Mouse (Mus musculus) neural tube, embryonic 15.5 days (tissue): ENCODE data around the gene Csf3r. TPM values are rescaled to one million over a fixed set of nuclear protein-coding genes. Genes with fewer than 3 reads are reported as not detected.
"Not testable (repeated sequence)": the region's sequence is repeated elsewhere in the genome, so short reads cannot be mapped to it uniquely, and the experiment has no call there.

ENCODE experiments used
- ATAC-seq: fragments of 200-750 bp; cut with Nextera tagmentation; 2 replicates; pipeline ENCODE4 v1.8.0; 2017; ENCODE audit warnings: mild to moderate bottlenecking, moderate TSS enrichment, moderate library complexity; ENCODE audit not compliant: low FRiP score
- H3K27ac ChIP-seq: fragments of 300-500 bp; sonication (generic); replicated peaks from 2 replicates; pipeline ENCODE4 v1.5.1; 2015; ENCODE audit warnings: mild to moderate bottlenecking, inconsistent platforms
- H3K27me3 ChIP-seq: fragments of 300-500 bp; sonication (generic); replicated peaks from 2 replicates; pipeline ENCODE4 v1.6.1; 2015; ENCODE audit warnings: inconsistent platforms
- H3K36me3 ChIP-seq: fragments of 300-500 bp; sonication (generic); 2 replicates; pipeline ENCODE4 v1.6.1; 2015; ENCODE audit warnings: inconsistent platforms
- H3K4me1 ChIP-seq: fragments of 300-500 bp; sonication (generic); 2 replicates; pipeline ENCODE4 v1.6.1; 2015; ENCODE audit warnings: inconsistent platforms
- H3K4me2 ChIP-seq: fragments of 300-500 bp; sonication (generic); 2 replicates; pipeline ENCODE4 v1.6.1; 2015; ENCODE audit warnings: inconsistent platforms, mild to moderate bottlenecking, moderate library complexity
- H3K4me3 ChIP-seq: fragments of 300-500 bp; sonication (generic); replicated peaks from 2 replicates; pipeline ENCODE4 v1.5.1; 2015; ENCODE audit warnings: mild to moderate bottlenecking, inconsistent platforms
- H3K9ac ChIP-seq: fragments of 300-500 bp; sonication (generic); replicated peaks from 2 replicates; pipeline ENCODE4 v1.6.1; 2015; ENCODE audit warnings: mild to moderate bottlenecking, inconsistent platforms
- H3K9me3 ChIP-seq: fragments of 300-500 bp; sonication (generic); replicated peaks from 2 replicates; pipeline ENCODE4 v1.6.1; 2016; ENCODE audit warnings: inconsistent platforms
- WGBS: fragments of 180-500 bp; shearing (Covaris S2); methylation state at CpG from one replicate; pipeline ENCODE4 v1.1.7; 2015; ENCODE audit warnings: mixed read lengths; 5-methylcytosine and 5-hydroxymethylcytosine counted together
- polyA plus RNA-seq: library from polyadenylated mRNA; unstranded; fragments of >200 nt; fragmentation: Nextera tagmentation; extraction: Ambion mirVana; gene quantifications from 2 replicates; pipeline ENCODE4 v1.2.1, GENCODE M21; 2015

Csf3r gene
- polyA plus RNA-seq, result 0.42 and 1.0 TPM in 2 replicates

- H3K4me3 ChIP-seq, result no peak within 1 kb of the TSS
- no peak within 1 kb of the TSS for H3K27ac ChIP-seq
- no peaks in the 10 kb centered on the region for H3K4me1 ChIP-seq
- H3K9me3 ChIP-seq, result no peaks in the 10 kb centered on the region
- H3K9ac ChIP-seq, result no peak within 1 kb of the TSS
- no peak for ATAC-seq
- H3K27me3 ChIP-seq, result no peaks in the 10 kb centered on the region
- no peak within 1 kb of the TSS for H3K4me2 ChIP-seq
- WGBS, result 62% methylated on average over 16 of the region's 16 CpGs
- H3K36me3 ChIP-seq, result no peaks in the 10 kb centered on the region
Observed at GRCm38 (mm10) chr4:126024303-126024900, at the start of gene Csf3r. Csf3r (plus strand) TSS chr4:126024550.

GRCm38 (mm10) chr4:125977768-125978167 is 46.6 kb upstream of the Csf3r start:
- Histone ChIP-seq H3K27ac (no peak overlapping the region), H3K36me3 (no peaks in the 10 kb centered on the region), H3K4me2 (no peak overlapping the region), H3K4me1 (peaks cover 6% of the 10 kb centered on the region), H3K9me3 (no peaks in the 10 kb centered on the region), H3K4me3 (no peak overlapping the region), H3K9ac (no peak overlapping the region), H3K27me3 (no peaks in the 10 kb centered on the region)
- no peak for ATAC-seq
- WGBS, result 43% methylated on average over 9 of the region's 9 CpGs

- H3K4me1 ChIP-seq, result peaks cover 7% of the 10 kb centered on the region
- no peak overlapping the region for H3K4me3 ChIP-seq
- no peaks in the 10 kb centered on the region for H3K36me3 ChIP-seq
- WGBS, result 50% methylated on average over 8 of the region's 8 CpGs
- 0 out of 2 replicates have a peak, but pooled peaks cover 3% of the 10 kb centered on the region for H3K27me3 ChIP-seq
- no peak overlapping the region for H3K4me2 ChIP-seq
- no peak overlapping the region for H3K9ac ChIP-seq
- no peaks in the 10 kb centered on the region for H3K9me3 ChIP-seq
- ATAC-seq, result no peak
- no peak overlapping the region for H3K27ac ChIP-seq
Observed at GRCm38 (mm10) chr4:125983279-125983678, 41.1 kb upstream of the Csf3r start.

GRCm38 (mm10) chr4:125985703-125986102 is 38.6 kb upstream of the Csf3r start:
- H3K4me2 ChIP-seq, H3K27ac ChIP-seq, H3K9me3 ChIP-seq, ATAC-seq, H3K27me3 ChIP-seq, H3K36me3 ChIP-seq, H3K4me3 ChIP-seq, H3K9ac ChIP-seq: not testable (repeated sequence)
- 17% methylated on average over 2 of the region's 2 CpGs for WGBS
- H3K4me1 ChIP-seq, result peaks cover 13% of the 10 kb centered on the region

GRCm38 (mm10) chr4:125987071-125987470 is 37.3 kb upstream of the Csf3r start:
- no peak overlapping the region for H3K4me2 ChIP-seq
- no peaks in the 10 kb centered on the region for H3K9me3 ChIP-seq
- H3K4me1 ChIP-seq, result peaks cover 13% of the 10 kb centered on the region
- no peak overlapping the region for H3K9ac ChIP-seq
- H3K4me3 ChIP-seq, result no peak overlapping the region
- ATAC-seq, result no peak
- H3K36me3 ChIP-seq, result no peaks in the 10 kb centered on the region
- H3K27me3 ChIP-seq, result peaks cover 13% of the 10 kb centered on the region; the same call in 1 of the 2 replicates
- WGBS, result 62% methylated on average over 3 of the region's 3 CpGs
- H3K27ac ChIP-seq, result no peak overlapping the region

- Histone ChIP-seq H3K27me3 (peaks cover 15% of the 10 kb centered on the region; the same call in 1 of the 2 replicates), H3K27ac (no peak overlapping the region), H3K36me3 (no peaks in the 10 kb centered on the region), H3K4me1 (peaks cover 13% of the 10 kb centered on the region), H3K4me2 (no peak overlapping the region), H3K9me3 (no peaks in the 10 kb centered on the region), H3K9ac (no peak overlapping the region), H3K4me3 (no peak overlapping the region)
- 33% methylated on average over 11 of the region's 11 CpGs for WGBS
- ATAC-seq, result no peak
Observed at GRCm38 (mm10) chr4:125989061-125989460, 35.3 kb upstream of the Csf3r start.

GRCm38 (mm10) chr4:125990143-125990542 is 34.2 kb upstream of the Csf3r start:
- Histone ChIP-seq H3K4me2 (no peak overlapping the region), H3K4me1 (peaks cover 6% of the 10 kb centered on the region), H3K9ac (no peak overlapping the region), H3K27me3 (peaks cover 15% of the 10 kb centered on the region; the same call in 1 of the 2 replicates), H3K27ac (no peak overlapping the region), H3K9me3 (no peaks in the 10 kb centered on the region), H3K4me3 (no peak overlapping the region), H3K36me3 (no peaks in the 10 kb centered on the region)
- 9% methylated on average over 5 of the region's 7 CpGs for WGBS
- peak; percentile 85; the same call in 1 of the 2 replicates for ATAC-seq

GRCm38 (mm10) chr4:125992206-125992605 is 32.1 kb upstream of the Csf3r start:
- WGBS, result 70% methylated on average over 3 of the region's 3 CpGs
- no peaks in the 10 kb centered on the region for H3K36me3 ChIP-seq
- no peak overlapping the region for H3K4me2 ChIP-seq
- 0 out of 2 replicates have a peak, but pooled peaks cover 2% of the 10 kb centered on the region for H3K9me3 ChIP-seq
- no peak for ATAC-seq
- peaks cover 6% of the 10 kb centered on the region for H3K4me1 ChIP-seq
- H3K9ac ChIP-seq, result no peak overlapping the region
- H3K27me3 ChIP-seq, result peaks cover 15% of the 10 kb centered on the region; the same call in 1 of the 2 replicates
- no peak overlapping the region for H3K4me3 ChIP-seq
- H3K27ac ChIP-seq, result no peak overlapping the region

GRCm38 (mm10) chr4:125992906-125993305 is 31.4 kb upstream of the Csf3r start:
- H3K27me3 ChIP-seq, result peaks cover 13% of the 10 kb centered on the region; the same call in 1 of the 2 replicates
- no peak overlapping the region for H3K27ac ChIP-seq
- no peak for ATAC-seq
- peaks cover 6% of the 10 kb centered on the region for H3K4me1 ChIP-seq
- WGBS, result 52% methylated on average over 2 of the region's 2 CpGs
- no peak overlapping the region for H3K4me3 ChIP-seq
- H3K9ac ChIP-seq, result no peak overlapping the region
- H3K4me2 ChIP-seq, result no peak overlapping the region
- peaks cover 7% of the 10 kb centered on the region; the same call in 1 of the 2 replicates for H3K9me3 ChIP-seq
- H3K36me3 ChIP-seq, result no peaks in the 10 kb centered on the region

- 13% methylated on average over 4 of the region's 4 CpGs for WGBS
- Histone ChIP-seq H3K9me3 (peaks cover 11% of the 10 kb centered on the region; the same call in 1 of the 2 replicates), H3K27ac (no peak overlapping the region), H3K4me3 (no peak overlapping the region), H3K4me1 (no peaks in the 10 kb centered on the region), H3K27me3 (0 out of 2 replicates have a peak, but pooled peaks cover 2% of the 10 kb centered on the region), H3K9ac (no peak overlapping the region), H3K4me2 (no peak overlapping the region), H3K36me3 (no peaks in the 10 kb centered on the region)
- ATAC-seq, result no peak
Observed at GRCm38 (mm10) chr4:125996576-125996975, 27.8 kb upstream of the Csf3r start.

GRCm38 (mm10) chr4:125997826-125998225 is 26.5 kb upstream of the Csf3r start:
- Histone ChIP-seq H3K4me2 (no peak overlapping the region), H3K9ac (no peak overlapping the region), H3K9me3 (peaks cover 11% of the 10 kb centered on the region; the same call in 1 of the 2 replicates), H3K4me1 (no peaks in the 10 kb centered on the region), H3K27me3 (0 out of 2 replicates have a peak, but pooled peaks cover 2% of the 10 kb centered on the region), H3K27ac (no peak overlapping the region), H3K36me3 (no peaks in the 10 kb centered on the region), H3K4me3 (no peak overlapping the region)
- ATAC-seq, result no peak
- 91% methylated on average over 2 of the region's 2 CpGs for WGBS
